Mouse (Mus musculus) bone marrow macrophage, adult 2 months (primary cell): ENCODE measurements around the gene Nanp.

ENCODE experiments used
- CTCF ChIP-seq: IDR thresholded peaks from 2 replicates; pipeline ENCODE4 v1.5.1; 2012; ENCODE audit warnings: low read depth, mild to moderate bottlenecking, low read length, moderate library complexity
- POLR2A ChIP-seq: IDR thresholded peaks from 2 replicates; pipeline ENCODE4 v1.6.1; 2012; ENCODE audit warnings: mild to moderate bottlenecking, low read depth, low read length, borderline replicate concordance

DNA sequence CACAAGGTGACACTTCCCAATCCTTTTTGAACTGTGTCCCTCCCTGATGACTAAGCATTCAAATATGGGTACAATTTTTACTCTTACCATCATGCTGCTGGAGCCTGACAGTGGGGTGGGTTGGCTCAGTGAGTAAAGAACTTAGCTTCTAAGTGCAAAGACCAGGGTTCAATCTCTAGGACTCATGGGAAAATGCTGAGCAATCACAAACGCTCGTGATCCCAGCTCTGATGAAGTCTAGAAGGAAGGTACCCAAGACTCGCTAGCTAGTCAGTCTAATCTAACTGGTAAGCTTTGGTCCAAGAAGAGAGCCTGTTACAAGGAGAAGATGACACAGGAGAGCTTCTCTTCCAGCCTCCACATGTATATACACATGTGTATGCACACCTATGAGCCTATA, 4.8 kb downstream of the Nanp start:
- no peak for TF ChIP-seq POLR2A
- no peak for TF ChIP-seq CTCF
